Comparison of ENCODE assay signal across 20 mouse cellular contexts in genomic region chr11:24359086-24359485, GRCm38 (mm10).
"Had no signal": no experiment of that assay in that cellular context is flagged by ENCODE, and none has a peak within 500 bp of the region (broad histone marks: within the 10 kb centered on the region; RNA-seq: fewer than 3 reads in every experiment).

No protein-coding gene starts in this region.

- H3K27me3 ChIP-seq: liver, embryonic 15.5 days; lung, embryonic 15.5 days; midbrain, embryonic 12.5 days; midbrain, embryonic 15.5 days had no signal

- H3K4me3 ChIP-seq: layer of hippocampus, adult 2 months; liver, embryonic 15.5 days; lung, embryonic 15.5 days; midbrain, embryonic 12.5 days; midbrain, embryonic 15.5 days; myocyte; neural tube, embryonic 13.5 days had no signal

- H3K4me1 ChIP-seq: liver, embryonic 15.5 days; lung, embryonic 15.5 days had no signal

- DNase-seq: kidney, adult 2 months; kidney, postnatal 25 days; layer of hippocampus, adult 9-11 months; left cerebral cortex, postnatal 4 days; lung, adult 18-20 months; lung, postnatal 10 days; lung, postnatal 36 days; thymus, adult 2 months; thymus, postnatal 14 days; thymus, postnatal 4 days had no signal

- H3K27ac ChIP-seq: kidney, postnatal 0 days; layer of hippocampus, adult 2 months; liver, embryonic 15.5 days; lung, embryonic 15.5 days; midbrain, embryonic 12.5 days; midbrain, embryonic 15.5 days; neural tube, embryonic 13.5 days; stomach, postnatal 0 days had no signal

- ATAC-seq: intestine, postnatal 0 days; midbrain, embryonic 15.5 days had no signal

- H3K9me3 ChIP-seq: liver, embryonic 15.5 days; lung, embryonic 15.5 days; midbrain, embryonic 12.5 days; midbrain, embryonic 15.5 days; neural tube, embryonic 13.5 days had no signal

- H3K4me2 ChIP-seq: liver, embryonic 15.5 days; lung, embryonic 15.5 days; midbrain, embryonic 12.5 days; midbrain, embryonic 15.5 days; neural tube, embryonic 13.5 days had no signal

- H3K9ac ChIP-seq: liver, embryonic 15.5 days; lung, embryonic 15.5 days; midbrain, embryonic 12.5 days; midbrain, embryonic 15.5 days; neural tube, embryonic 13.5 days had no signal

- H3K36me3 ChIP-seq: liver, embryonic 15.5 days; lung, embryonic 15.5 days; midbrain, embryonic 12.5 days; midbrain, embryonic 15.5 days; neural tube, embryonic 13.5 days had no signal
